Mouse (Mus musculus) hindlimb bud, embryonic 11.5 days (tissue): ENCODE results near the gene Cd101.
A peak's percentile ranks its signal among the peaks of the same experiment; 100 is the strongest.

Experiments used
- DNase-seq: peaks from one replicate; pipeline ENCODE4 v3.0.0-alpha.2; 2012; ENCODE audit warnings: low read depth, low spot score; ENCODE audit errors: extremely low spot score

Cd101 gene

GRCm38 (mm10) chr3:101029339-101029738 lies at the start of gene Cd101:
Gene Cd101, minus strand, starts transcription at chr3:101029556.
- DNase-seq, result no peak

GRCm38 (mm10) chr3:101078344-101078743 lies 49.0 kb upstream of the Cd101 start:
- DNase-seq, result no peak

GRCm38 (mm10) chr3:101077710-101078100 lies 48.3 kb upstream of the Cd101 start:
- no peak for DNase-seq

- DNase-seq, result no peak
Measured at GRCm38 (mm10) chr3:101076966-101077709, 47.8 kb upstream of the Cd101 start.

- no peak for DNase-seq
Measured at GRCm38 (mm10) chr3:101075866-101076265, 46.5 kb upstream of the Cd101 start.

GRCm38 (mm10) chr3:101073384-101073783 lies 44.0 kb upstream of the Cd101 start:
- DNase-seq, result no peak

GRCm38 (mm10) chr3:101072506-101073215 lies 43.3 kb upstream of the Cd101 start:
- no peak for DNase-seq

GRCm38 (mm10) chr3:101071576-101071975 lies 42.2 kb upstream of the Cd101 start:
- no peak for DNase-seq

- DNase-seq, result no peak
Measured at GRCm38 (mm10) chr3:101070796-101071235, 41.5 kb upstream of the Cd101 start.

GRCm38 (mm10) chr3:101070230-101070795 lies 41.0 kb upstream of the Cd101 start:
- no peak for DNase-seq

- peak; percentile 3 for DNase-seq
Measured at GRCm38 (mm10) chr3:101068701-101069100, 39.3 kb upstream of the Cd101 start.

- DNase-seq, result no peak
Measured at GRCm38 (mm10) chr3:101066175-101066574, 36.8 kb upstream of the Cd101 start.

- DNase-seq, result no peak
Measured at GRCm38 (mm10) chr3:101061865-101062585, 32.7 kb upstream of the Cd101 start.

- DNase-seq, result no peak
Measured at GRCm38 (mm10) chr3:101059214-101059613, 29.9 kb upstream of the Cd101 start.

- DNase-seq, result no peak
Measured at GRCm38 (mm10) chr3:101058203-101058602, 28.8 kb upstream of the Cd101 start.

- DNase-seq, result no peak
Measured at GRCm38 (mm10) chr3:101055216-101055615, 25.9 kb upstream of the Cd101 start.

GRCm38 (mm10) chr3:101051601-101052000 lies 22.2 kb upstream of the Cd101 start:
- no peak for DNase-seq

- no peak for DNase-seq
Measured at GRCm38 (mm10) chr3:101049997-101050396, 20.6 kb upstream of the Cd101 start.

GRCm38 (mm10) chr3:101048781-101049180 lies 19.4 kb upstream of the Cd101 start:
- no peak for DNase-seq

GRCm38 (mm10) chr3:101047586-101048275 lies 18.4 kb upstream of the Cd101 start:
- DNase-seq, result no peak

- DNase-seq, result no peak
Measured at GRCm38 (mm10) chr3:101045431-101045830, 16.1 kb upstream of the Cd101 start.
